Mouse (Mus musculus) G1E (cell line): ENCODE measurements at regions not wholly inside any gene's neighbourhood (a gene's known extent, or its start where the extent isn't known, plus 50 kb on each side); places are given as distances from the start of the nearest gene placed in this dataset.

Source experiments
- ATAC-seq: 2 replicates; pipeline ENCODE4 v1.8.0; 2016; ENCODE audit warnings: mild to moderate bottlenecking; ENCODE audit not compliant: insufficient number of reproducible peaks, poor library complexity, low FRiP score, severe bottlenecking; ENCODE audit errors: extremely low read depth
- DNase-seq: peaks from one replicate; pipeline ENCODE4 v3.0.0; 2012; ENCODE audit warnings: low spot score
- H3K27me3 ChIP-seq: 2 replicates; pipeline ENCODE4 v1.6.1; 2012; ENCODE audit warnings: mild to moderate bottlenecking, low read length, inconsistent platforms; ENCODE audit not compliant: insufficient read depth
- H3K36me3 ChIP-seq: replicated peaks from 2 replicates; pipeline ENCODE3; 2012; ENCODE audit warnings: mild to moderate bottlenecking, inconsistent platforms
- H3K4me1 ChIP-seq: 2 replicates; pipeline ENCODE4 v1.6.1; 2012; ENCODE audit warnings: low read depth, low read length, inconsistent platforms, mixed read lengths; ENCODE audit not compliant: insufficient read depth
- H3K4me3 ChIP-seq: 2 replicates; pipeline ENCODE4 v1.5.1; 2012; ENCODE audit warnings: low read depth, mild to moderate bottlenecking, inconsistent platforms, low read length, moderate library complexity, mixed read lengths
- H3K9me3 ChIP-seq: replicated peaks from 2 replicates; pipeline ENCODE4 v1.6.1; 2012; ENCODE audit warnings: inconsistent platforms
- CTCF ChIP-seq: IDR thresholded peaks from 2 replicates; pipeline ENCODE4 v1.5.1; 2012; ENCODE audit warnings: low read depth, low read length, inconsistent platforms, mixed read lengths
- GATA1 ChIP-seq: IDR thresholded peaks from 2 replicates; pipeline ENCODE4 v1.6.1; 2012; ENCODE audit warnings: borderline replicate concordance, low read length, inconsistent platforms, mixed read lengths
- GATA2 ChIP-seq: IDR thresholded peaks from 2 replicates; pipeline ENCODE4 v1.6.1; 2012; ENCODE audit warnings: low read depth, low read length, inconsistent platforms, borderline replicate concordance
- POLR2AphosphoS5 ChIP-seq: IDR thresholded peaks from 2 replicates; pipeline ENCODE4 v1.6.1; 2012; ENCODE audit warnings: low read depth, low read length, inconsistent platforms; ENCODE audit not compliant: insufficient replicate concordance
- TAL1 ChIP-seq: conservative IDR thresholded peaks from 2 replicates; pipeline ENCODE4 v1.6.1; 2012; ENCODE audit warnings: low read depth, low read length, inconsistent platforms, mixed read lengths

- TF ChIP-seq CTCF (no peak), GATA1 (no peak), GATA2 (no peak), POLR2AphosphoS5 (no peak), TAL1 (no peak)
- Histone ChIP-seq H3K9me3 (no peaks in the 10 kb centered on the region), H3K4me1 (no peaks in the 10 kb centered on the region), H3K4me3 (no peak overlapping the region), H3K36me3 (no peaks in the 10 kb centered on the region), H3K27me3 (no peaks in the 10 kb centered on the region)
- ATAC-seq (no peak), DNase-seq (no peak)
These were observed 260.4 kb downstream of the Sox4 start for GRCm38 (mm10) chr13:28693078-28693477.

- no peaks in the 10 kb centered on the region for H3K9me3 ChIP-seq
- H3K4me3 ChIP-seq = no peak overlapping the region
- H3K4me1 ChIP-seq = no peaks in the 10 kb centered on the region
- no peaks in the 10 kb centered on the region for H3K27me3 ChIP-seq
- DNase-seq = no peak
- no peak for ATAC-seq
- TF ChIP-seq TAL1 (no peak), POLR2AphosphoS5 (no peak), GATA1 (no peak), GATA2 (no peak), CTCF (no peak)
- H3K36me3 ChIP-seq = no peaks in the 10 kb centered on the region
These were observed 260.9 kb downstream of the Sox4 start for GRCm38 (mm10) chr13:28692587-28692986.

- ATAC-seq (no peak), DNase-seq (no peak)
- TF ChIP-seq GATA1 = no peak
- TF ChIP-seq POLR2AphosphoS5 = no peak
- TF ChIP-seq GATA2 = no peak
- TF ChIP-seq CTCF = no peak
- no peak for TF ChIP-seq TAL1
- H3K4me3 ChIP-seq = no peak overlapping the region
- H3K4me1 ChIP-seq = no peaks in the 10 kb centered on the region
- no peaks in the 10 kb centered on the region for H3K36me3 ChIP-seq
- no peaks in the 10 kb centered on the region for H3K9me3 ChIP-seq
- H3K27me3 ChIP-seq = no peaks in the 10 kb centered on the region
These were observed 262.9 kb downstream of the Sox4 start for GRCm38 (mm10) chr13:28690511-28691160.

GRCm38 (mm10) chr13:28687838-28688237 is 265.7 kb downstream of the Sox4 start:
- ATAC-seq = no peak
- no peak for DNase-seq
- Histone ChIP-seq H3K9me3 (no peaks in the 10 kb centered on the region), H3K36me3 (no peaks in the 10 kb centered on the region), H3K4me1 (no peaks in the 10 kb centered on the region), H3K27me3 (no peaks in the 10 kb centered on the region), H3K4me3 (no peak overlapping the region)
- no peak for TF ChIP-seq CTCF
- no peak for TF ChIP-seq POLR2AphosphoS5

GRCm38 (mm10) chr13:28684311-28684710 is 269.2 kb downstream of the Sox4 start:
- DNase-seq = no peak
- no peak for TF ChIP-seq GATA1
- TF ChIP-seq POLR2AphosphoS5 = no peak
- no peak for TF ChIP-seq CTCF
- no peak for TF ChIP-seq TAL1
- TF ChIP-seq GATA2 = no peak

GRCm38 (mm10) chr13:28680266-28680665 is 273.2 kb downstream of the Sox4 start:
- TF ChIP-seq GATA1 = no peak
- TF ChIP-seq GATA2 = no peak
- H3K4me1 ChIP-seq = no peaks in the 10 kb centered on the region
- DNase-seq (no peak), ATAC-seq (no peak)
- no peaks in the 10 kb centered on the region; the same call in 1 of the 2 replicates for H3K27me3 ChIP-seq
- no peak overlapping the region for H3K4me3 ChIP-seq
- no peaks in the 10 kb centered on the region for H3K36me3 ChIP-seq
- H3K9me3 ChIP-seq = no peaks in the 10 kb centered on the region

More at GRCm38 (mm10) chr13:28684311-28684710, 269.2 kb downstream of the Sox4 start:
- Histone ChIP-seq H3K9me3 (no peaks in the 10 kb centered on the region), H3K4me1 (no peaks in the 10 kb centered on the region), H3K27me3 (no peaks in the 10 kb centered on the region), H3K36me3 (no peaks in the 10 kb centered on the region), H3K4me3 (no peak overlapping the region)
- no peak for ATAC-seq
